Mouse (Mus musculus) right cerebral cortex, postnatal 25 days (tissue): ENCODE results near the gene Anapc2.

ENCODE experiments used
- DNase-seq: peaks from one replicate; pipeline ENCODE4 v3.0.0; 2022

Anapc2 gene

GRCm38 (mm10) chr2:25271827-25272511 lies at the start of gene Anapc2, which contains the start of gene Ssna1:
TSS of gene Anapc2 (plus strand) at chr2:25272478.
TSS of gene Ssna1 (minus strand) at chr2:25272438.
- peak; percentile 97 for DNase-seq

GRCm38 (mm10) chr2:25223681-25224491 lies 48.4 kb upstream of the Anapc2 start:
- DNase-seq = peak; percentile 81

- DNase-seq = no peak
These were observed 47.8 kb upstream of the Anapc2 start, which contains the start of gene Tubb4b for GRCm38 (mm10) chr2:25224492-25224765. TSS of gene Tubb4b (minus strand) at chr2:25224702.

- DNase-seq = peak; percentile 99
These were observed 47.2 kb upstream of the Anapc2 start for GRCm38 (mm10) chr2:25224766-25225752.

- DNase-seq = no peak
These were observed 46.4 kb upstream of the Anapc2 start for GRCm38 (mm10) chr2:25225811-25226379.

GRCm38 (mm10) chr2:25226864-25227263 lies 45.4 kb upstream of the Anapc2 start:
- peak; percentile 41 for DNase-seq

GRCm38 (mm10) chr2:25227406-25227805 lies 44.9 kb upstream of the Anapc2 start:
- DNase-seq = no peak

GRCm38 (mm10) chr2:25228431-25228889 lies 43.8 kb upstream of the Anapc2 start:
- DNase-seq = peak; percentile 83

- DNase-seq = no peak
These were observed 43.2 kb upstream of the Anapc2 start for GRCm38 (mm10) chr2:25228995-25229530.

- no peak for DNase-seq
These were observed 42.7 kb upstream of the Anapc2 start for GRCm38 (mm10) chr2:25229582-25229981.

GRCm38 (mm10) chr2:25230581-25230980 lies 41.7 kb upstream of the Anapc2 start:
- DNase-seq = no peak

GRCm38 (mm10) chr2:25231038-25231437 lies 41.2 kb upstream of the Anapc2 start:
- DNase-seq = no peak

GRCm38 (mm10) chr2:25233421-25233820 lies 38.9 kb upstream of the Anapc2 start:
- DNase-seq = no peak

- no peak for DNase-seq
These were observed 38.2 kb upstream of the Anapc2 start, which contains the start of gene Slc34a3 for GRCm38 (mm10) chr2:25234050-25234449. TSS of gene Slc34a3 (minus strand) at chr2:25234364.

- DNase-seq = no peak
These were observed 37.6 kb upstream of the Anapc2 start for GRCm38 (mm10) chr2:25234551-25235220.

- no peak for DNase-seq
These were observed 35.7 kb upstream of the Anapc2 start, which contains the start of gene Rnf224 for GRCm38 (mm10) chr2:25236614-25237013. TSS of gene Rnf224 (minus strand) at chr2:25236787.

- DNase-seq = no peak
These were observed 34.8 kb upstream of the Anapc2 start for GRCm38 (mm10) chr2:25237522-25237921.

GRCm38 (mm10) chr2:25238106-25238505 lies 34.2 kb upstream of the Anapc2 start:
- DNase-seq = no peak

- no peak for DNase-seq
These were observed 32.5 kb upstream of the Anapc2 start for GRCm38 (mm10) chr2:25239766-25240165.

- no peak for DNase-seq
These were observed 32.0 kb upstream of the Anapc2 start for GRCm38 (mm10) chr2:25240310-25240709.

- DNase-seq = peak; percentile 66
These were observed 31.4 kb upstream of the Anapc2 start for GRCm38 (mm10) chr2:25240723-25241437.
